Mouse (Mus musculus): ENCODE results near the gene Cfap298. TPM values are rescaled to one million over a fixed set of nuclear protein-coding genes. Genes with fewer than 3 reads are reported as not detected.

The Cfap298 gene
- total and polyA plus RNA-seq, 3 experiments, result 68.5 to 117 TPM; not detected in 1

DNA sequence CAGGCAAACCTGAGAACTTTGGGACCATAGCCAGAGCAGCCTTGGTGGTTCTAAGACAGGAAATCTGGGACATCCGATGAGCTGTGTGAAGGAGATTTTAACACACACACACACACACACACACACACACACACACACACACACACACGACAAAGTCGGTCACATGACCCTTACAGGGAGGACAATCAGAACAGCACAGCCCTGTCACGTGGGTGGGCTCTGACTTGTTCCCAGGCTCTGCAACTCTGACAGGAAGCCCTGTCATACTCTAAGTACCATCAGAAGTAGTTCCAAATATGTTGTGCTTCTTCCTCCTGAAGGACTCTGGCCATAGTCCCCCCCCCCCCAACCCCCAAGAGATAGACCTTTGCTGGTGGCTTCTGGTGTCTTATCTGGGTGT is 33.5 kb downstream of the Cfap298 start:
- no peaks in the 10 kb centered on the region for H3K9me3 ChIP-seq (replicated peaks; ENCODE audit: insufficient read depth, low read length)
- no peaks in the 10 kb centered on the region for H3K4me1 ChIP-seq (ENCODE audit: control insufficient read depth in 1 of 2, insufficient read depth in 2 of 2, low read length in 2 of 2)
- H3K4me3 ChIP-seq (ENCODE audit: control insufficient read depth in 1 of 2, insufficient read depth in 1 of 2, low read depth in 2 of 2, low read length in 2 of 2), result no peak overlapping the region
- no peaks in the 10 kb centered on the region for H3K79me2 ChIP-seq (ENCODE audit: control insufficient read depth, insufficient read depth, low read length, poor library complexity)
- TF ChIP-seq BHLHE40 (IDR thresholded peaks at IDR 0.05; ENCODE audit: borderline replicate concordance, low read depth, low read length) (no peak), TAL1 (IDR thresholded peaks at IDR 0.05; ENCODE audit: low read length) (no peak), USF1 (IDR thresholded peaks at IDR 0.05; ENCODE audit: low read depth, low read length) (no peak), MAFK (IDR thresholded peaks at IDR 0.05; ENCODE audit: borderline replicate concordance, low read depth, low read length) (no peak), E2F4 (IDR thresholded peaks at IDR 0.05; ENCODE audit: borderline replicate concordance, low read depth, low read length) (no peak), TCF12 (IDR thresholded peaks at IDR 0.05; ENCODE audit: low read depth, low read length) (no peak), ELF1 (IDR thresholded peaks at IDR 0.05; ENCODE audit: low read depth, low read length) (no peak), ZKSCAN1 (IDR thresholded peaks at IDR 0.05; ENCODE audit: low read depth, low read length) (no peak), ZNF384 (IDR thresholded peaks at IDR 0.05; ENCODE audit: low read depth, low read length) (no peak), MYB (IDR thresholded peaks at IDR 0.05; ENCODE audit: low read depth, low read length) (no peak), MAX (IDR thresholded peaks at IDR 0.05; ENCODE audit: low read length) (no peak), KAT2A (conservative IDR thresholded peaks at IDR 0.05; ENCODE audit: low read depth, low read length) (no peak), TBP (IDR thresholded peaks at IDR 0.05; ENCODE audit: low read depth, low read length) (no peak), GATA1 (IDR thresholded peaks at IDR 0.05; ENCODE audit: low read depth, low read length) (no peak), EP300 (IDR thresholded peaks at IDR 0.05; ENCODE audit: low read depth in 1 of 2, low read length in 2 of 2) (no peak), RAD21 (IDR thresholded peaks at IDR 0.05; ENCODE audit: low read depth, low read length) (no peak), HCFC1 (IDR thresholded peaks at IDR 0.05; ENCODE audit: low read depth, low read length) (no peak)
- H3K27ac ChIP-seq (ENCODE audit: control insufficient read depth, low read depth, low read length), result no peak overlapping the region
- no peak for DNase-seq (ENCODE audit: low read depth, low spot score)
- H3K36me3 ChIP-seq (ENCODE audit: control insufficient read depth in 1 of 2, insufficient read depth in 2 of 2, low read length in 2 of 2), result no peaks in the 10 kb centered on the region
- no peaks in the 10 kb centered on the region; a peak in 1 of 4 replicates for H3K27me3 ChIP-seq (ENCODE audit: control insufficient read depth in 1 of 2, insufficient read depth in 2 of 2, low read length in 2 of 2)
- H3K9ac ChIP-seq (ENCODE audit: control insufficient read depth, low read depth, low read length, poor library complexity, severe bottlenecking), result no peak overlapping the region

DNA sequence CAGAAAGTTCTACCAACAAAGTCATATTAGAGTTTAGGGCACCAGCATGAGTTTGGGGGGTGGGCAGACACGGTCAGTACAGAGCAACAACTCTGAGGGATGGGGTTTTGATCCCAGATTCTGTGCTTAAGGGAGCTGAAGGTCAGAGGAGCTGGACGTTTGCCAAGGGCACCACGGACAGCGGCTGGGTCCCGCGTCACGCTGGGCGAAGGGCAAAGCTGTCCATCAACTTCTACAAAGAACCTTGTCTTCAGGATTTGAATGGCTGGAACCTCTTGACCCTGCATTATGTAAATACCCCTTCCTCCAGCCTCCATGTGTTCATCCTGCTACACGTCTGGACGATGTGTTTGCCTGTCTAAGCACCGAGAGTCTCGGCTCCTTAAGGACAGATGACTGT is 35.4 kb downstream of the Cfap298 start:
- Histone ChIP-seq H3K9me3 (replicated peaks; ENCODE audit: insufficient read depth, low read length) (no peaks in the 10 kb centered on the region), H3K27ac (ENCODE audit: control insufficient read depth, low read depth, low read length) (no peak overlapping the region), H3K9ac (ENCODE audit: control insufficient read depth, low read depth, low read length, poor library complexity, severe bottlenecking) (no peak overlapping the region), H3K4me3 (ENCODE audit: control insufficient read depth in 1 of 2, insufficient read depth in 1 of 2, low read depth in 2 of 2, low read length in 2 of 2) (no peak overlapping the region), H3K4me1 (ENCODE audit: control insufficient read depth in 1 of 2, insufficient read depth in 2 of 2, low read length in 2 of 2) (no peaks in the 10 kb centered on the region), H3K36me3 (ENCODE audit: control insufficient read depth in 1 of 2, insufficient read depth in 2 of 2, low read length in 2 of 2) (no peaks in the 10 kb centered on the region), H3K27me3 (ENCODE audit: control insufficient read depth in 1 of 2, insufficient read depth in 2 of 2, low read length in 2 of 2) (no peaks in the 10 kb centered on the region; a peak in 1 of 4 replicates), H3K79me2 (ENCODE audit: control insufficient read depth, insufficient read depth, low read length, poor library complexity) (no peaks in the 10 kb centered on the region)
- no peak for TF ChIP-seq ELF1 (IDR thresholded peaks at IDR 0.05; ENCODE audit: low read depth, low read length)
- TF ChIP-seq MAX (IDR thresholded peaks at IDR 0.05; ENCODE audit: low read length), result no peak
- TF ChIP-seq HCFC1 (IDR thresholded peaks at IDR 0.05; ENCODE audit: low read depth, low read length), result no peak
- TF ChIP-seq UBTF (IDR thresholded peaks at IDR 0.05; ENCODE audit: borderline replicate concordance, insufficient read depth, low read depth, low read length), result no peak
- no peak for TF ChIP-seq EP300 (IDR thresholded peaks at IDR 0.05; ENCODE audit: low read depth in 1 of 2, low read length in 2 of 2)
- no peak for DNase-seq (ENCODE audit: low read depth, low spot score)

All from MEL (cell line).